Mouse (Mus musculus): Measurements from ENCODE around the gene Cds1.

GRCm38 (mm10) chr5:101802358-101803022 is 37.6 kb downstream of the Cds1 start:
- no peak for TF ChIP-seq CTCF (conservative IDR thresholded peaks at IDR 0.05; ENCODE audit: insufficient read depth, insufficient read length, low read depth, low read length)
- TF ChIP-seq POLR2A (IDR thresholded peaks at IDR 0.05; ENCODE audit: low read depth, low read length) = no peak
